Mouse (Mus musculus): Measurements from ENCODE around the gene Qpctl. TPM values are rescaled to one million over a fixed set of nuclear protein-coding genes. Genes with fewer than 3 reads are reported as not detected.

Qpctl gene
- polyA plus RNA-seq, 1 experiment from 2014 or later = 10.0 TPM

DNA sequence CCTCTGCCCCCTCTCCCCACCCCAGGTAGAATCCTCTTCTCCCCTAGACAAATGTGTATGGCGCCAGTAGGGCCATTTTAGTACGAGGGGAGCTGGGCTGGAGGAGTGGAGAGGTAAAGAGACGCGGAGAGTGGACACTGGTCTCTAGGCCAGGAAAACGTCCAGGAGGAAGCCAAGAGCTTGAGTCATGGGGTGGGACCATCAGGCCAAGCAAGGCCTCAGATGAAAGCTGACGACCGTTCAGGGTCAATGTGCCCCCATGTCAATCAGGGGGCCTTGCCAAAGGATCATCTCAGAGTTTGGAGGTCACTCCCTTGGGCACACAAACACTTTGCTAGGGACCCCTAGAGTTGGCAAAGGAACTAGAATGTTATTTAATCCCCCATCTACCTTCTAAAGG is 28.1 kb upstream of the Qpctl start:
- no peak overlapping the region for H3K27ac ChIP-seq (ENCODE audit: poor library complexity, severe bottlenecking)
- no peak for ATAC-seq (ENCODE audit: insufficient number of reproducible peaks, low FRiP score)
- no peak overlapping the region for H3K9ac ChIP-seq
- H3K4me1 ChIP-seq (replicated peaks) = peaks cover 40% of the 10 kb centered on the region
- 73% methylated on average over 7 of the region's 7 CpGs for WGBS
- peaks cover 52% of the 10 kb centered on the region for H3K27me3 ChIP-seq (replicated peaks)
- no peak overlapping the region for H3K4me3 ChIP-seq
- no peaks in the 10 kb centered on the region for H3K36me3 ChIP-seq
- H3K4me2 ChIP-seq = no peak overlapping the region
- 0 out of 2 replicates have a peak, but pooled peaks cover 5% of the 10 kb centered on the region for H3K9me3 ChIP-seq (replicated peaks)

DNA sequence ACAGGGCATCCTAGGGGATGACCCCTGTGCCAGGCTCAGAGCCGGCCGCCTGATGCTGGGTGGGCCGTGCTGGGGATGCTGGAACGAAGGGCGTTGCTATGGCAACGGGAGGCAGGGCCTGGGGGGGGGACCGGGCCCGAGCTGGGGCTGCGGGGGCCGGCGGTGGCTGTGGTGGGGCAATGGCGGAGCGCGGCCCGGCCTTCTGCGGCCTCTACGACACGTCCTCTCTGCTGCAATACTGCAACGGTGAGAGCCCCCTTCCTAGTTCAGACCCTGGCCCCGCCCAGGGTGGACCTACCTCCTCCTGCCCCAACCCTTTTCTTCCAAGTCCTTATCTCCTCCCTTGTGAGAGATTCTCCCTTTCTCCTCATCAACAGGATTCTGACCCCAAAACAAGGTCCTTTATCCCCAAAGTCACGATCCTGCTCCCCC is 27.4 kb upstream of the Qpctl start:
- Histone ChIP-seq H3K36me3 (no peaks in the 10 kb centered on the region), H3K9me3 (replicated peaks) (0 out of 2 replicates have a peak, but pooled peaks cover 5% of the 10 kb centered on the region), H3K4me1 (replicated peaks) (peaks cover 40% of the 10 kb centered on the region), H3K4me2 (peak overlapping the region; percentile 46), H3K27ac (ENCODE audit: poor library complexity, severe bottlenecking) (no peak overlapping the region), H3K4me3 (peak overlapping the region; percentile 28), H3K27me3 (replicated peaks) (peaks cover 52% of the 10 kb centered on the region), H3K9ac (peak overlapping the region; percentile 14; the same call in 1 of the 2 replicates)
- ATAC-seq (ENCODE audit: insufficient number of reproducible peaks, low FRiP score) = no peak
- WGBS = 6% methylated on average over 17 of the region's 21 CpGs

DNA sequence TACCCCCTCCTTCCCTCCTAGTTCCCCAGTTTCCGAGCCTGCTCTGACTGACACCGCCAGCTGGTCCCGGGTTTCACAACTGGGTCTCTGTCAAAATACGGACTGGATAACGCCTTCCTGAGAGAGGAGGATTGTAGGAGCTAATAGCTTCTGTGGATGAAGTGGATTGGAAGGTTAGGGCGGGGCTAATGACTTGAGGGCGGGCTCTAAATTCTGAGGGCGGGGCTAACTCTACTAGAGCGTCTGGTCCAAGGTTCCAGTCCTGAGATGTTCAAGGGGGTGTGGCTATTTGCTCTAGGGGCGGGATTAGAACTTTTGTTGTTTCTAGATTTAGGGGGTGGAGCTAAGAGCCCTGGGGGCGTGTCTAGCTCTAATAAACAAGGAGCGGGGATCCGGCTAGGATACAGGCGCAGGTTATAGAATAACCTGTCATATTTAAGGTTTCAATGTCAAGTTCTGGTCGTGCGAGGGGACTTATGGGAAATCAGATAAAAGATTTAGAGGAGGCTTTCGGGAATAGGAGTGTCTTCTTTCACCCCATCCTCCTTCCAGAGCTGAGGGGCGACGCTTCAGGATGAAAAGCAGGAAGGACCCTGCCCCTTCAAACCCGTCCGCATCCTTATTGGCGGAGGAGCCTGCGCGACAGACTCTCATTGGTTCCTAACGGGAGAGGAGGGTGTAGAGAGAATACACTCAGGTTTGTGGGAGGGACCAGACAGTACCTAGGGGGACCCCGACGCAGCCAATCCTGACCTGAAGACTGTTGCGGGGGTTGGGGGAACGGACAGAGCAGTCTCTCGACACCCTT is 26.8 kb upstream of the Qpctl start, which contains the start of gene Eml2:
Gene Eml2 (plus strand): TSS at position 714 of the 808 bp plus-strand sequence.
- 0 out of 2 replicates have a peak, but pooled peaks cover 5% of the 10 kb centered on the region for H3K9me3 ChIP-seq (replicated peaks)
- H3K4me2 ChIP-seq = peak within 1 kb of the TSS; percentile 46
- 2% methylated on average over 30 of the region's 30 CpGs for WGBS
- H3K36me3 ChIP-seq = no peaks in the 10 kb centered on the region
- peaks cover 52% of the 10 kb centered on the region for H3K27me3 ChIP-seq (replicated peaks)
- peaks cover 43% of the 10 kb centered on the region for H3K4me1 ChIP-seq (replicated peaks)
- H3K4me3 ChIP-seq = peak within 1 kb of the TSS; percentile 28
- H3K27ac ChIP-seq (ENCODE audit: poor library complexity, severe bottlenecking) = no peak within 1 kb of the TSS
- ATAC-seq (ENCODE audit: insufficient number of reproducible peaks, low FRiP score) = 0 out of 2 replicates have a peak, but pooled peaks have one; percentile 12
- H3K9ac ChIP-seq = peak within 1 kb of the TSS; percentile 14; the same call in 1 of the 2 replicates

DNA sequence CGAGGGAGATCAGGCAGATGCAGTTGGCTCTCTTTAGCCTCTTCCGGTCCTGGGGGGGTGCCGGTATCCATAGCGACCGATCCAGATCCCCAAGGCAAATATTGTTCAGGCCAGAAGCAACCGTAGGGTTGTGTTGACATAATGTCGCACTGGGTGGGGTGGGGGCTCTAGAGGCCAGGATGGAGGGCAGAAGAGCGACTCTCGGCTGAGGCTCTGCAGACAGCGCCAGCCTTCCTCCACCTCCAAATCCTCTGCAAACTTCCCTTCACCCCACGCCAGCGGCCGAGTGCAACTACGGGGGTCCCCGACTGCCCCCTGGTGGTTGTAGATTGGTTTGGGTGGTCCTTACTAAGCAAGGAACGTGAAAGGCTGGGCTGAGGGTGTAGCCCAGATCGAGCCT is 23.8 kb upstream of the Qpctl start:
- H3K4me2 ChIP-seq = peak overlapping the region; percentile 63
- H3K4me1 ChIP-seq (replicated peaks) = peaks cover 59% of the 10 kb centered on the region
- peak overlapping the region; percentile 92 for H3K27ac ChIP-seq (ENCODE audit: poor library complexity, severe bottlenecking)
- no peaks in the 10 kb centered on the region for H3K36me3 ChIP-seq
- peaks cover 30% of the 10 kb centered on the region for H3K27me3 ChIP-seq (replicated peaks)
- peak; percentile 35; the same call in 1 of the 2 replicates for ATAC-seq (ENCODE audit: insufficient number of reproducible peaks, low FRiP score)
- H3K9me3 ChIP-seq (replicated peaks) = no peaks in the 10 kb centered on the region
- peak overlapping the region; percentile 39; the same call in 1 of the 2 replicates for H3K9ac ChIP-seq
- 5% methylated on average over 17 of the region's 17 CpGs for WGBS
- H3K4me3 ChIP-seq = peak overlapping the region; percentile 30

DNA sequence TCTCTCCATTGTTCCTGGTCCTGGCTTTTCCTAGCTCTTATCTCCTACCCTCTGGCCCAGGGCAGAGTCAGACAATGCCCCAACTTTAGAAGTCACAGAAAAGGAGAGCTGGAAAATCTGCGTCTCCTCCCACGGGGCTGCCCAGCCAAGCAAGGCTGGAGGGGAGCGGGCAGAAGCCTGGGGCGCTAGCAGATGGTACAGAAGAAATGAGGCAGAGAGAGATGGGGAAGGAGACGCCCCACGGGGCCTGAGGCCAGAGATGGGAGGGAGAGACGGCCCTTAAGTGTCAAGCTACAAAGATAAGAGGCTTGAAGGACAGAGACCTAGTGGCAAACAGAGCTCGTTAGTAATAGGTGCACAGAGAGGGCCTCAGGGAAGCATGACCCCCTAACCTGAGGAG is 22.7 kb upstream of the Qpctl start:
- Histone ChIP-seq H3K36me3 (no peaks in the 10 kb centered on the region), H3K27me3 (replicated peaks) (peaks cover 20% of the 10 kb centered on the region), H3K4me2 (peak overlapping the region; percentile 63), H3K27ac (ENCODE audit: poor library complexity, severe bottlenecking) (peak overlapping the region; percentile 92), H3K4me1 (replicated peaks) (peaks cover 58% of the 10 kb centered on the region), H3K9me3 (replicated peaks) (peaks cover 7% of the 10 kb centered on the region), H3K4me3 (no peak overlapping the region), H3K9ac (peak overlapping the region; percentile 55)
- 0 out of 2 replicates have a peak, but pooled peaks have one; percentile 12 for ATAC-seq (ENCODE audit: insufficient number of reproducible peaks, low FRiP score)
- 13% methylated on average over 8 of the region's 8 CpGs for WGBS

DNA sequence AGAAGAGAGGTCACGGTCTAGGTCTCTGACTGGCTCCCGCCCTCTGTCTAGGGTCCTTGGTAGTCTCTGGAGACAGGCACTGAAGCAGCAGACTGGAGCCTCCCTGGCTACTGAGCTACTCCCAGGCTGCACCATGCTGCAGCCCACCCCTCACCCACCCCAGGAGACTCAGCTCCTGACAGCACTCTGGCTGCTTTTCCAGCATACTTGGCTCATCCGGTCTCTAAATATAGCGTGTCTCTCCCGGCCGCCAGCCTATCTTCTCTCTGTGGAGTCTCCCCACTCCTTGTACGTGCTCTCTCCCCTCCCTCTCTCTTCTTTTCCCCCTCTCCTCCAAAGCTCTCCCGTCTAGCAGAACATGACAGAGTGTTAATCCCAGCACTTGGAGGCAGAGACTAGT is 21.1 kb upstream of the Qpctl start:
- peak overlapping the region; percentile 92 for H3K27ac ChIP-seq (ENCODE audit: poor library complexity, severe bottlenecking)
- peaks cover 7% of the 10 kb centered on the region for H3K9me3 ChIP-seq (replicated peaks)
- H3K36me3 ChIP-seq = no peaks in the 10 kb centered on the region
- peak; percentile 74 for ATAC-seq (ENCODE audit: insufficient number of reproducible peaks, low FRiP score)
- H3K4me2 ChIP-seq = peak overlapping the region; percentile 19
- peaks cover 4% of the 10 kb centered on the region for H3K27me3 ChIP-seq (replicated peaks)
- no peak overlapping the region for H3K4me3 ChIP-seq
- H3K9ac ChIP-seq = 0 out of 2 replicates have a peak overlapping the region, but pooled peaks have one; percentile 19
- peaks cover 65% of the 10 kb centered on the region for H3K4me1 ChIP-seq (replicated peaks)
- WGBS = 12% methylated on average over 8 of the region's 8 CpGs

DNA sequence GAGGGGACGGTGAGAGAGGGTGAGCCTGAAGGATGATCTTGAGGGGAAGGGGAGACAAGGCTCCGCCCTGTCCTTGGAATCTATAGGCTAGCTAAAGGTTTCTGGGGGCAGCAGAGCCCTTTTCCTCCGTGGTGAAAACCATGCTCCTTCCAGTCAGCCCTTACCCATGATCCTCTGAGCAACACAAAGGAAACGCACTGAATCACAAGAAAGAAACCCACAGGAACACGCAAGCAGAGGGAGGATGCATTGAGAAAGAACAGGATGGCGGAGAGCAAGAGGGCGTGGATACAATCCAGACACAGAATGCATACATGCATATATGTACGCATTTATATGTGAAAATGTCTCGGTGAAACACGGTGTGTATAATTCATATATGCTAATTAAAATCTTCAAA is 20.4 kb upstream of the Qpctl start:
- no peak overlapping the region for H3K4me2 ChIP-seq
- 57% methylated on average over 10 of the region's 10 CpGs for WGBS
- H3K4me1 ChIP-seq (replicated peaks) = peaks cover 71% of the 10 kb centered on the region

DNA sequence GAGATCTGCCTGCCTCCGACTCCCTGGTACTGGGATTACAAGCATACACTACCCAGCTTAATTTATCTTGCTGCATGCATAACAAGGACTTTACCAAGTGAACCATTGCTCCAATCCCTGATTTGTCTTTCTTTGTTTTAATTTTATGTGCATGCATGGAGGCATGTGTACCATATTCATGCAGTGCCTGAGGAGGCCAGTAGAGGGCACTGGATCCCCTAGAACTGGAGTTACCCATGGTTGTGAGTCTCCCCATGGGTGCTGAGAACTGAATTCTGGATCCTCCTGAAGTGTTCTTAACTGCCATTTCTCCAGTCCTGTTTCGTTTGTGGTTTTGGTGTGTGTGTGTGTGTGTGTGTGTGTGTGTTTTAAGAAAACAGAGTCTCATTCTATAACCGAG is 17.9 kb upstream of the Qpctl start:
- Histone ChIP-seq H3K4me1 (replicated peaks) (peaks cover 67% of the 10 kb centered on the region), H3K9me3 (replicated peaks) (peaks cover 7% of the 10 kb centered on the region), H3K4me2 (no peak overlapping the region), H3K27me3 (replicated peaks) (peaks cover 14% of the 10 kb centered on the region; the same call in 1 of the 2 replicates), H3K36me3 (no peaks in the 10 kb centered on the region), H3K9ac (no peak overlapping the region), H3K4me3 (no peak overlapping the region), H3K27ac (ENCODE audit: poor library complexity, severe bottlenecking) (0 out of 2 replicates have a peak overlapping the region, but pooled peaks have one; percentile 21)
- no peak for ATAC-seq (ENCODE audit: insufficient number of reproducible peaks, low FRiP score)
- 84% methylated on average over 3 of the region's 3 CpGs for WGBS

More for the DNA sequence above, 20.4 kb upstream of the Qpctl start:
- peaks cover 7% of the 10 kb centered on the region for H3K9me3 ChIP-seq (replicated peaks)
- peak overlapping the region; percentile 92 for H3K27ac ChIP-seq (ENCODE audit: poor library complexity, severe bottlenecking)
- H3K27me3 ChIP-seq (replicated peaks) = no peaks in the 10 kb centered on the region
- no peaks in the 10 kb centered on the region for H3K36me3 ChIP-seq
- no peak overlapping the region for H3K4me3 ChIP-seq
- ATAC-seq (ENCODE audit: insufficient number of reproducible peaks, low FRiP score) = no peak
- no peak overlapping the region for H3K9ac ChIP-seq

DNA sequence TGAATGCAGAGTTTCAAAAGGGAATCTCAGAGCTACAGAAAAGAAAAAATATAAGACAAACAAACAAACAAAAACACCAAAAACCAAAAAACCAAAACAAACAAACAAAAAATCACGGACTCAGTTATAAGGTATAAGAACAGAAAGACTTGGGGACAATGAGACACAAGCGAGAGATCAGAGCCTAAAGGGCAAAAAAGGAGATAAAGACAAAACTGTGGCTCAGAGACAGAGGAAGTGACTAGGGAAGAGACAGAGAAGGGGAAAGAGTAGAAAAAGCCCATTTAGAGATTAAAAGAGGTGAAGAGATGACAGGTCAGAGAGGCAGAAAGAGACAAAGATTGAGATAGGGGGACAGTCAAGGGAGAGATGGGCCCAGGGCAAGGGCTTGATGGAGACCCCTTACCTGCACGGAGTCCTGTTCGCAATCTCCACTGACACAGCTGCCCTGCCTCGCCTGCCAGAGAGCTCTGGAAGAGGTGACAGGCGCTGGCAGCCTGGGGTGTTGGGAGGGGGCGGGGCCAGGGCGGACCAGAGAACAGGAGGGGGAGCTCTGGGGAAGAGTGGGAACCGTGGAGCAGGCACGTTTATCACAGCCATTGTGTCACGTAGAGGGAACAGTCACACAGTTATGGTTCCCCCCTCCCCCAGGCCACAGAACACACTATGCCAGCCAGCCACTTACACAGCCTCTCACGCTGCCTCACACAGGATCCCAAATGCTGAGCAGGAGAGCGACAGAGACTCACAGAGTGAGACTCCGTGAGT is 16.7 kb upstream of the Qpctl start, which contains the start of gene Gipr:
Gene Gipr (minus strand): TSS at position 472 of the 768 bp plus-strand sequence.
- Histone ChIP-seq H3K4me3 (peak within 1 kb of the TSS; percentile 36), H3K27me3 (replicated peaks) (peaks cover 15% of the 10 kb centered on the region; the same call in 1 of the 2 replicates), H3K4me2 (peak within 1 kb of the TSS; percentile 63), H3K9me3 (replicated peaks) (peaks cover 7% of the 10 kb centered on the region), H3K9ac (peak within 1 kb of the TSS; percentile 57), H3K27ac (ENCODE audit: poor library complexity, severe bottlenecking) (peak within 1 kb of the TSS; percentile 92), H3K4me1 (replicated peaks) (peaks cover 56% of the 10 kb centered on the region), H3K36me3 (no peaks in the 10 kb centered on the region)
- 7% methylated on average over 14 of the region's 14 CpGs for whole genome bisulfite sequencing
- peak; percentile 68 for ATAC-seq (ENCODE audit: insufficient number of reproducible peaks, low FRiP score)

DNA sequence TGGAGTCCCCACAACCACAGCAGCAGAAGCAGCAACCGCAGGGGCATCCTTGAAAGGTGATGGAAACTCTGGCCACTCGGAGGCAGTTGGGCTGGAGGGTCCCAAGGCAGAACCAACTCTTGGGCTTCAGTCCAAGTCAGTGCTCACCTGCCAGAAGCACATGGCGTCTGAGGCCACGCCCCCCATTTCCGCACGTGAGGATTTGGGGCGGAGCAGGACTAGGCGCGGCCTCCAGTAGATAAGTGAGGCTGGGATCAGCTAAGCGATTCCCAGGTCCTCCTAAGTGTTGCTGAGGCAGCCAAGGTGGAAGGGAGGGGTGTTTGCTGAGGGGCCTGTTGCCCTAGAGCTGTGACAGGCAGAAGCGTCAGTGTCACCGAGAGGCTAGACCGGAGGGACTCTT is 15.9 kb upstream of the Qpctl start:
- ATAC-seq (ENCODE audit: insufficient number of reproducible peaks, low FRiP score) = peak; percentile 53; the same call in 1 of the 2 replicates
- peaks cover 54% of the 10 kb centered on the region for H3K4me1 ChIP-seq (replicated peaks)
- H3K36me3 ChIP-seq = no peaks in the 10 kb centered on the region
- peaks cover 7% of the 10 kb centered on the region for H3K9me3 ChIP-seq (replicated peaks)
- peak overlapping the region; percentile 63 for H3K4me2 ChIP-seq
- H3K27ac ChIP-seq (ENCODE audit: poor library complexity, severe bottlenecking) = peak overlapping the region; percentile 34; the same call in 1 of the 2 replicates
- H3K27me3 ChIP-seq (replicated peaks) = peaks cover 15% of the 10 kb centered on the region; the same call in 1 of the 2 replicates
- H3K4me3 ChIP-seq = peak overlapping the region; percentile 36
- H3K9ac ChIP-seq = peak overlapping the region; percentile 57; the same call in 1 of the 2 replicates
- 2% methylated on average over 13 of the region's 13 CpGs for WGBS

Measured in heart, embryonic 12.5 days (tissue).